Comparison of ENCODE assay signal across 29 mouse cellular contexts in the genomic region with DNA sequence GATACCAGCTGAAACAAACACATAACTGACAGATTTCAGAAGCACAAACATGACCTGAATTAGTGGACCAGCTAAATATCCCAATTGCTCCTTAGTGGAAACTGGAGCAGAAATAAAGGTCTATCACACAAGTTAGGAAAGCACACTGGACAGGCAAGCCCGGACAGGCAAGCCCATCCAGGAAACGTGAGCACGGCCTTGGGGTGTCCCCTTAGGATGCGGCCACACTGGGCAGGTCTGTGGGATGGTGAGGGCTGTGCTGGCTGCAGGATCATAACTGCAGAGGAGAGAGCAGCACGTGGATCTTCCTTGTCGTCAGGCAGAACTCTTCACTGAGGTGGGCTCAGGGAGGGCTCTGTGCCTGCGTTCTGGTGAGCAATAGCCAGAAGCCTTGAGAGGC. TPM values are rescaled to one million over a fixed set of nuclear protein-coding genes. Genes with fewer than 3 reads are reported as not detected.
DNase-seq lines count a peak whose midpoint lies in the region; ATAC-seq and TF ChIP-seq lines count a peak whose summit lies in the region.
"Had no signal": no experiment of that assay in that cellular context is flagged by ENCODE, and none has a peak within 500 bp of the region (broad histone marks: within the 10 kb centered on the region; RNA-seq: fewer than 3 reads in every experiment).

A gene (plus strand): TSS at position 301 of the 400 bp plus-strand sequence.

- 0 out of 2 replicates have a peak, but pooled peaks have one; percentile 40 for ATAC-seq in hindbrain, postnatal 0 days
- ATAC-seq in hindbrain, embryonic 14.5 days (ENCODE audit: low FRiP score), result no peak
- ATAC-seq in midbrain, postnatal 0 days (ENCODE audit: low FRiP score), result no peak
- ATAC-seq: activated CD4-positive, CD25-positive, alpha-beta regulatory T cell, adult 4 months; CD4-positive, CD25-positive, alpha-beta regulatory T cell, adult 4 months; forebrain, embryonic 14.5 days; forebrain, embryonic 16.5 days; Patski had no signal

- DNase-seq in hindbrain, postnatal 0 days (ENCODE audit: low spot score), result no peak
- no peak for DNase-seq in hindbrain, embryonic 14.5 days (ENCODE audit: low spot score)
- peak; percentile 0 for DNase-seq in 3134 (ENCODE audit: extremely low read depth, insufficient read length, low spot score)
- no peak for DNase-seq in CH12.LX (ENCODE audit: extremely low read depth)
- DNase-seq in midbrain, postnatal 0 days (ENCODE audit: low spot score), result no peak
- DNase-seq in cerebellum, adult 18-20 months, result no peak
- DNase-seq: adrenal gland, adult 8-10 months; adrenal gland, postnatal 14 days; adrenal gland, postnatal 36 days; B cell, adult 2 months; cerebellum, adult 11-12 months; cerebellum, adult 8-10 months; cerebellum, adult 9-11 months; cerebellum, postnatal 36 days; embryo, embryonic 11 days had no signal

- H3K9me3 ChIP-seq in hindbrain, postnatal 0 days (ENCODE audit: low read length), result no peaks in the 10 kb centered on the region
- no peaks in the 10 kb centered on the region for H3K9me3 ChIP-seq in hindbrain, embryonic 14.5 days (ENCODE audit: control insufficient read depth, low read length)
- no peaks in the 10 kb centered on the region for H3K9me3 ChIP-seq in CH12.LX (replicated peaks; ENCODE audit: low read length)
- no peaks in the 10 kb centered on the region for H3K9me3 ChIP-seq in midbrain, postnatal 0 days (ENCODE audit: low read length)
- H3K9me3 ChIP-seq: embryonic facial prominence, embryonic 13.5 days; embryonic facial prominence, embryonic 15.5 days; forebrain, embryonic 10.5 days; forebrain, embryonic 12.5 days; G1E had no signal

- H3K4me1 ChIP-seq in hindbrain, postnatal 0 days (ENCODE audit: insufficient read depth, low read length), result no peaks in the 10 kb centered on the region
- no peaks in the 10 kb centered on the region for H3K4me1 ChIP-seq in hindbrain, embryonic 14.5 days (replicated peaks; ENCODE audit: control insufficient read depth, insufficient read depth, low read length)
- peaks cover 17 to 33% of the 10 kb centered on the region in 2 experiments for H3K4me1 ChIP-seq in CH12.LX (ENCODE audit: control insufficient read depth in 1 of 2, insufficient read depth in 2 of 2)
- H3K4me1 ChIP-seq in midbrain, postnatal 0 days (ENCODE audit: insufficient read depth, low read length), result no peaks in the 10 kb centered on the region
- H3K4me1 ChIP-seq: embryonic facial prominence, embryonic 13.5 days; embryonic facial prominence, embryonic 15.5 days; forebrain, embryonic 10.5 days; forebrain, embryonic 12.5 days had no signal

- no peak within 1 kb of the TSS for H3K4me2 ChIP-seq in hindbrain, postnatal 0 days (ENCODE audit: low read depth, low read length)
- H3K4me2 ChIP-seq in hindbrain, embryonic 14.5 days (replicated peaks), result no peak within 1 kb of the TSS
- peak within 1 kb of the TSS; percentile 59 for H3K4me2 ChIP-seq in CH12.LX (ENCODE audit: insufficient read depth, low read depth, poor library complexity, severe bottlenecking)
- no peak within 1 kb of the TSS for H3K4me2 ChIP-seq in midbrain, postnatal 0 days (ENCODE audit: low read depth, low read length, poor library complexity, severe bottlenecking)
- H3K4me2 ChIP-seq: embryonic facial prominence, embryonic 13.5 days; embryonic facial prominence, embryonic 15.5 days; forebrain, embryonic 12.5 days had no signal

- TF ChIP-seq CTCF in hindbrain, postnatal 0 days (IDR thresholded peaks at IDR 0.05; ENCODE audit: low read depth), result no peak
- no peak for TF ChIP-seq CTCF in CH12.LX (conservative IDR thresholded peaks at IDR 0.05 in 1 of 2, IDR thresholded peaks at IDR 0.05 in 1 of 2; ENCODE audit: low read depth in 2 of 2, low read length in 2 of 2)
- TF ChIP-seq CTCF in midbrain, postnatal 0 days (IDR thresholded peaks at IDR 0.05), result no peak

- no peak for TF ChIP-seq RAD21 in CH12.LX (IDR thresholded peaks at IDR 0.05; ENCODE audit: low read depth, low read length)

- H3K79me2 ChIP-seq in CH12.LX (replicated peaks; ENCODE audit: control insufficient read depth, extremely low read depth, insufficient read depth, poor library complexity, severe bottlenecking), result no peaks in the 10 kb centered on the region

- H3K36me3 ChIP-seq in hindbrain, postnatal 0 days (ENCODE audit: insufficient read depth, low read length), result no peaks in the 10 kb centered on the region
- H3K36me3 ChIP-seq in hindbrain, embryonic 14.5 days (replicated peaks; ENCODE audit: control insufficient read depth, insufficient read depth), result no peaks in the 10 kb centered on the region
- H3K36me3 ChIP-seq in CH12.LX (replicated peaks in 1 of 2; ENCODE audit: control insufficient read depth in 1 of 2, insufficient read depth in 1 of 2, low read length in 1 of 2), result no peaks in the 10 kb centered on the region
- H3K36me3 ChIP-seq in midbrain, postnatal 0 days (ENCODE audit: insufficient read depth, low read length), result no peaks in the 10 kb centered on the region
- H3K36me3 ChIP-seq: embryonic facial prominence, embryonic 13.5 days; embryonic facial prominence, embryonic 15.5 days; forebrain, embryonic 10.5 days; forebrain, embryonic 12.5 days; G1E had no signal

- H3K4me3 ChIP-seq in hindbrain, postnatal 0 days (ENCODE audit: low read length), result no peak within 1 kb of the TSS
- H3K4me3 ChIP-seq in hindbrain, embryonic 14.5 days (replicated peaks; ENCODE audit: low read length), result no peak within 1 kb of the TSS
- peak within 1 kb of the TSS in 2 of 3 experiments; percentile 6 to 26 for H3K4me3 ChIP-seq in CH12.LX (replicated peaks in 1 of 3; ENCODE audit: low read depth in 2 of 3, low read length in 2 of 3, poor library complexity in 1 of 3)
- H3K4me3 ChIP-seq in midbrain, postnatal 0 days (ENCODE audit: low read depth, low read length), result no peak within 1 kb of the TSS
- H3K4me3 ChIP-seq: embryonic facial prominence, embryonic 13.5 days; embryonic facial prominence, embryonic 15.5 days; erythroblast, embryonic 14.5 days; forebrain, embryonic 10.5 days; forebrain, embryonic 12.5 days had no signal

- TF ChIP-seq EP300 in CH12.LX (IDR thresholded peaks at IDR 0.05; ENCODE audit: low read length), result no peak

- in situ Hi-C loops in CH12.LX (cut with MboI; ENCODE audit: low pct_ligation_motif_present, low pct_unique_long_range_greater_than_20kb, low sequenced_read_pairs), result no loop called here

- WGBS in hindbrain, postnatal 0 days, result 78% methylated on average over 7 of the region's 7 CpGs
- WGBS in hindbrain, embryonic 14.5 days, result 77% methylated on average over 7 of the region's 7 CpGs
- 72% methylated on average over 7 of the region's 7 CpGs for WGBS in midbrain, postnatal 0 days

- dilution Hi-C loops in CH12.LX (cut with MboI; ENCODE audit: extremely low pct_ligation_motif_present, extremely low pct_unique_long_range_greater_than_20kb, low sequenced_read_pairs), result no loop called here

- H3K27ac ChIP-seq in hindbrain, postnatal 0 days, result no peak within 1 kb of the TSS
- H3K27ac ChIP-seq in hindbrain, embryonic 14.5 days, result no peak within 1 kb of the TSS
- peak within 1 kb of the TSS; percentile 50; the same call in 1 of the 2 replicates for H3K27ac ChIP-seq in CH12.LX (ENCODE audit: insufficient read depth, low read depth)
- H3K27ac ChIP-seq in midbrain, postnatal 0 days (ENCODE audit: low read depth, low read length), result no peak within 1 kb of the TSS
- H3K27ac ChIP-seq: embryonic facial prominence, embryonic 13.5 days; embryonic facial prominence, embryonic 15.5 days; forebrain, embryonic 10.5 days; forebrain, embryonic 12.5 days had no signal

- no peak for TF ChIP-seq POLR2A in CH12.LX (IDR thresholded peaks at IDR 0.05; ENCODE audit: low read depth, low read length)

- no peaks in the 10 kb centered on the region for H3K27me3 ChIP-seq in hindbrain, postnatal 0 days (ENCODE audit: insufficient read depth, low read length)
- H3K27me3 ChIP-seq in hindbrain, embryonic 14.5 days (ENCODE audit: control insufficient read depth, insufficient read depth, low read length), result no peaks in the 10 kb centered on the region
- H3K27me3 ChIP-seq in CH12.LX (replicated peaks), result no peaks in the 10 kb centered on the region
- H3K27me3 ChIP-seq in midbrain, postnatal 0 days (ENCODE audit: insufficient read depth, low read length), result no peaks in the 10 kb centered on the region
- H3K27me3 ChIP-seq: embryonic facial prominence, embryonic 13.5 days; forebrain, embryonic 12.5 days; Patski had no signal

- no peak within 1 kb of the TSS for H3K9ac ChIP-seq in hindbrain, postnatal 0 days (replicated peaks; ENCODE audit: low read length)
- no peak within 1 kb of the TSS for H3K9ac ChIP-seq in hindbrain, embryonic 14.5 days
- H3K9ac ChIP-seq in CH12.LX (ENCODE audit: insufficient read depth, low read depth), result peak within 1 kb of the TSS; percentile 52; the same call in 1 of the 2 replicates
- no peak within 1 kb of the TSS for H3K9ac ChIP-seq in midbrain, postnatal 0 days (replicated peaks; ENCODE audit: low read length, poor library complexity, severe bottlenecking)
- H3K9ac ChIP-seq: embryonic facial prominence, embryonic 13.5 days; embryonic facial prominence, embryonic 15.5 days; forebrain, embryonic 12.5 days had no signal

TF ChIP-seq in CH12.LX, 34 proteins besides CTCF, POLR2A, EP300 and RAD21:
- TF ChIP-seq ZKSCAN1 (IDR thresholded peaks at IDR 0.05; ENCODE audit: borderline replicate concordance, low read depth, low read length), result no peak
- peak; percentile 77 for TF ChIP-seq BHLHE40 (IDR thresholded peaks at IDR 0.05; ENCODE audit: low read depth, low read length)

RNA-seq across cellular contexts. Expression of the gene that starts here (rescaled TPM):
- 0.43 and 1.2 TPM in 2 replicates for total RNA-seq in hindbrain, postnatal 0 days (2014; rRNA removed)
- polyA plus RNA-seq in hindbrain, postnatal 0 days (2015; fragmentation: Nextera tagmentation; extraction: Ambion mirVana), result 0.68 and 0.84 TPM in 2 replicates
- polyA plus RNA-seq in hindbrain, embryonic 14.5 days (2014; fragmentation: Nextera tagmentation; extraction: Ambion mirVana), result 0.25 and 0.31 TPM in 2 replicates
- total RNA-seq in CH12.LX (2012; rRNA removed) (0.13 and 0.38 TPM in 2 replicates), CH12.LX (2014; rRNA removed) (0.13 TPM in 1 of 2 replicates, not detected in the other)
- polyA plus RNA-seq in CH12.LX (2012; ENCODE audit: insufficient read length, low read depth), result not detected in 2 replicates
- 0.94 and 1.4 TPM in 2 replicates for total RNA-seq in midbrain, postnatal 0 days (2014; rRNA removed)
- polyA plus RNA-seq in midbrain, postnatal 0 days (2015; fragmentation: Nextera tagmentation; extraction: Ambion mirVana), result 0.38 and 1.0 TPM in 2 replicates
- total RNA-seq: adrenal gland, adult 18-20 months; adrenal gland, postnatal 14 days; adrenal gland, postnatal 36 days; common myeloid progenitor, adult 5-6 weeks had no signal
- polyA plus RNA-seq: activated CD4-positive, CD25-positive, alpha-beta regulatory T cell, adult 4 months; embryonic facial prominence, embryonic 11.5 days; embryonic facial prominence, embryonic 13.5 days; embryonic facial prominence, embryonic 15.5 days; erythroblast, embryonic 14.5 days; forebrain, embryonic 10.5 days; forebrain, embryonic 12.5 days; forebrain, embryonic 16.5 days; G1E; Patski had no signal

Comparison
In these comparisons a context has a peak if more than half of its experiments do, and no peak if none do; other contexts are left out.
1. H3K4me3 ChIP-seq: peak in CH12.LX (2 of 3); none in hindbrain, postnatal 0 days (single experiment), hindbrain, embryonic 14.5 days (single experiment) and midbrain, postnatal 0 days (single experiment).